Mouse (Mus musculus): ENCODE results near the gene Cox15.

The Cox15 gene

DNA sequence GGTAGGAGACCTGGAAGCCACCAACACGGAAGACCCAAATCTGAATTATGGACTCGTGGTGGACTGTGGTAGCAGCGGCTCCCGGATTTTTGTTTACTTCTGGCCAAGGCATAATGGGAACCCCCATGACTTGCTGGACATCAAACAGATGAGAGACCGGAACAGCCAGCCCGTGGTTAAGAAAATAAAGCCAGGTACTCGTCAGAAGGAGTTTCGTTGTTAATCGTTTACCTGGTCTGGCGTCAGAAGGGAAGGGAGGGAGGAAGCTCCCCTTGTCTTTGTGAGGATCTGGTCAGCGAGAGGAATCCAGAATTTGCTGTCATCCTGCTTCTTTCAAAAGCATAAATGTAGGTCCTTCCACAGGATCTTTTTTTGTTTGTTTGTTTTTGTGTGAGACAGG lies 48.6 kb downstream of the Cox15 start:
- no peak for DNase-seq

DNA sequence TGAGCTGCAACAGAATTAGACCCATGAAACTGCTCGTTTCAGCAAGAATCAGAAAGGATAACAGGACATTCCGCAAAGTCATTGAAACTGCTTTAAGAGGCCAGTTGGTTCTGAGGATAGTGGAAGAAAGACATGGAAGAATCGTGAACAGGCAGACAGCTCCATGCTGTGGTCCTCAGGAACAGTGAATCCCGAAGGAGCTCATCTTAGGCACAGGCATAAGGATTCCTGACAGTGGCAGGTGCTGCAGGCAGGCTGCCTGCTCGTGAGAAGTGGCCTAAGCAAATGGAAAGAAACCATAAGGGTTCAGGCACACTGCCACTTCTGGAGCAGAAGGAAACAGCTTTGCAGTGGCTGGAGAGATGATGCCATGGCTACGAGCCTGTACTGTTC lies 53.0 kb downstream of the Cox15 start:
- DNase-seq = no peak

DNA sequence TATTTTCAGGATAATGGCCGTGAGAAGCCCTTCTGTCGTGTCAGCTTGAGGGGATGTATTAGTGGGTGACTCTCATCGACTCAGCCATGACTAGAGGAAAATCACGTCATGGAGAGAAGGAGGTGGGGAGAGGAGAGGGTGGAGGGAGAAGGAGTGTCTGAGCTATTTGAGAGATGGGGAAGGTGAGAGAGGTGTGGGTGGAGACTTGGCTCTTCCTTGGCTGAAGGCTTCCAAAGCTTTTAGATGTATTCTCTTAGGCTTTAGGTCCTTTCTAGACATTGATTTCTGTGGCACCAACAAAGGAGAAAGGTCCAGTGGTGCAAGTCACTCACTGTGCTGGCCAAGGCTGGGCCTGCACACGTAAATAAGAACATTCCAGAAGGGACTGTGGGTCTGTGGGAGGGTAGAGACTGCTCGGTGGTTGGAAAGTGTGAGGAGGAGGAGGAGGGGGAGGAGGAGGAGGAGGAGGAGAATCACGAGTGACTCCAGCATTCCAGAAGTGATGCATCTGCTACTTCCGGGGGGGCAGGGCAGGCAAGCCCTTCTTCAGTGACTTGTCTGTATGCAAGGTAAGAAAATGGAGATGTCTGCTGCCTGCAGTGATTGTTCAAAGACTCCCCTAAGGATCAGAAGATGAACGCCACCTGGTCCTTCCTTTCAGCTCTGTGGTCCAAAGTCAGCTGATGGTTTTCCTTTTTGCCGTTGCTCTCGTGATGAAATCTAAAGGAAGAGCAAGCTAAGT lies 53.6 kb downstream of the Cox15 start:
- DNase-seq = no peak

DNA sequence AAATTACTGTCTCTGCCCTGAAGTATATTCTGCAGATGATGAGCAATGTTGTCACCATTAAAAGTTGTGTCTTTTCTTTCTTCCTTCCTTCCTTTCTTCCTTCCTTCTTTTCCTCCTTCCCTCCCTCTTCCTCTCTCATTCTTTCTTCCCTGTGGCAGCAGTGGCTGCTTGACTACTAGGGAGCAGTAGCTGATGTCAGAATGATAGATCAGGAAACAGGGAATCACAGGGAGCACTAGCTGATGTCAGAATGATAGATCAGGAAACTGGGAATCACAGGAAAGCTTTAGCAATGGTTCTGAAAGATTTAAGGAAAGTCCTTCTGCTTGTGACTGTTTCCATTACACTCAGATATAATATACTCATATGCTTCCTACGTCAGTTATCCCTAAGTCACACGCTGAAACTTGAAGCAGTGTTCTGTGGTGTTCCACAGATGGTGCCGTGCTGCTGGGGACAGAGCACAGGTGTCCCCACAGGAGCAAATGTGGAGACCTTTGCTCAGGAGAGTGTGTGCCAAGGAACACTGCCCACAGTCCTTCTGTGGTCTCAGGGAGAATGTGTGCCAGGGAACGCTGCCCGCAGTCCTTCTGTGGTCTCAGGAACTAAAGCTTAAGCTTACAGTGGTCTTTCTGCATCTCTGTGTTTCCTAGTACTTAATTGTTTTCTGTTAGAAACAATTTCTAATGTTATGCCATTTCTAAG lies 55.0 kb downstream of the Cox15 start:
- DNase-seq = no peak

DNA sequence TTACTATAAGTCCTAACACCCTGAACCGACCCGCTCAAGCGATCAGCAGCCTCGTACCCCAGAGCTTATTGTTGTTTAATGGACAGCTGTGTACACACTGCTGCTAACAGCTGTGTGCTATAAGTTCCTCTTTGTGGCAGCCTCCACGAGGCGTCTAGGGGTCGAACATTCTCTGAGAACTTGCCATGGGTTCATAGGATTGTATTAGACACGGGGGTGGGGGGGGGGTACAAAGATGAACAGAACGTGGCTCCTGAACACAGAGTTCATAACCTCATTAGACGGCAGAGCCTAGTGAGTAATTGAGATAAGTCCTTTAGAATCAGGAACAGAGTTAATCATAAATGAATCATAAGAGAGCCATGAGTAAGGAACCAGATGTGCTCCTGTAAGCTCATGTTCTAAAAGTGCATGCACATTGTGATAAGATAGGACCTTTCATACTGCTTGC lies 57.3 kb downstream of the Cox15 start:
- DNase-seq = no peak

DNA sequence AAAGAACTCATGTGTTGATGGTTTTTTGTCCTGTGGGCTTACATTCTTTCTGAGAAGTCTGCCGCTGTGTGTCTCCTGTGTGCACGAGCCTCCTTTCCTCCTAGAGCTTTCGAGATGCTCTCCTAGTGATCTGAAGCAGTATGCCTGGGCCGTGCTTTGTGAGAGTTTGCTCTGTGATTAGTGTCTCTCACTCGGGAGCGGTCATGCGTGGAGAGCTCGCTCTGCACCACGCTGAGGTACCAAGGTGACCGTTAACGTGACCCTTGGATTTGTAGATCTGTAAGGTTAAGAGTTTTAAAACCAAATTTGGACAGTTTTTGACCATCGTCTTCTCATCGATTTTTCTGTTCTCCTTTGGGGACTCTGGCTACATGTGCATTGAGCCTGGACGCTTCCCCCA lies 60.0 kb downstream of the Cox15 start:
- DNase-seq = no peak

DNA sequence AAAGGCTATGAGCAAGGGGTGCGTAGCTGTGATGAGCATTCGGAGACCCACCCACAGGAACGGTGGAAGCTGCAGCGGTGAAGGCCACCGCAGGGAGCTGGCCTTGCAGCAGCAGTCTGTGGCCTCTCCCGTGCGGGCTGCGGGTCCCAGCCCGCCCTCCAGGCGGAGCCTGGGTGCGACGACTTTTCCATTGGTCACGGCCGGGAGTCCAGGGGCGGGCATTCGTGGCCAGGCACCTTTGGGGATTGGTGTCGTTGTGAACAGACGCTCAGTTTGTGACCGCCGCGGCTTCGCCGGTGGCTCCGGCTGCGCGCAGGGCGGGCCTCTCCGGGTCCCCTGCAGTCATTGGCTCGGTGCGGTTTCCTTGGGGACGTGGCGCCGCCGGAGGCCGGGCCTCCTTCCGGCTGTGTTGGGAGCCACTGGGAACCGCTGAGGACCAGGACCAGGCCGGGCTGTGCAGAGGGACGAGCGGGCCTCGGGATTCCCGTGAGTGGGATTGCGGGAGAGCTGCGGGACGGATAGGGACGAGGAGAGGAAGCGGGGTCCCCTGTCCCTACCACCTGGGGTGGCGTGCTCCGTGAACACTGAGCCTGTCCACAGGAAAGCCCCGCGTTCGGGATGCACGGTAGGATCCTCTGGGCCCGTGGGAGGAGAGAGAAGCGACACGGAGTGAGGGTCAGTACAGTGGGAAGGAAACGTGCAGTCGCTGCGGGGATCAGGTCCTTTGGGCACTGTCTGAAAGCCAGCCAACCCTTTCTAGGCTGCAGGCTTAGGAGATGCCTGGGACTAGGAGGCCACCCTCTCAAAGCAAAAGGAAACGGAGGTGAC lies 63.2 kb downstream of the Cox15 start, which contains the start of gene Entpd7:
Gene Entpd7, plus strand, starts transcription at position 254 of the 828 bp plus-strand sequence.
- peak; percentile 91 to 93 for DNase-seq

All from B cell, adult 2 months (primary cell).